Mouse (Mus musculus): ENCODE measurements around the gene Flcn.

- TF ChIP-seq POLR2A (IDR thresholded peaks at IDR 0.05; ENCODE audit: low read depth, low read length) (no peak), CTCF (IDR thresholded peaks at IDR 0.05; ENCODE audit: extremely low read depth, insufficient read depth, insufficient read length, insufficient replicate concordance) (no peak)
Observed at GRCm38 (mm10) chr11:59780241-59780640, 29.6 kb downstream of the Flcn start.
